Mouse (Mus musculus) heart, postnatal 0 days (tissue): ENCODE measurements at regions not wholly inside any gene's neighbourhood (a gene's known extent, or its start where the extent isn't known, plus 50 kb on each side); places are given as distances from the start of the nearest gene placed in this dataset.

Experiments used
- ATAC-seq: fragments of 200-750 bp; cut with Nextera tagmentation; 2 replicates; pipeline ENCODE4 v1.8.0; 2017; ENCODE audit warnings: low read depth, moderate number of reproducible peaks, moderate library complexity; ENCODE audit not compliant: insufficient read depth
- DNase-seq: peaks from one replicate; pipeline ENCODE4 v3.0.0-alpha.2; 2016; ENCODE audit warnings: low spot score
- H3K27ac ChIP-seq: fragments of 300-500 bp; sonication (generic); 2 replicates; pipeline ENCODE4 v1.5.1; 2014; ENCODE audit warnings: low read depth, mild to moderate bottlenecking
- H3K27me3 ChIP-seq: fragments of 300-500 bp; sonication (generic); 2 replicates; pipeline ENCODE4 v1.6.1; 2014; ENCODE audit warnings: low read length, mixed read lengths; ENCODE audit not compliant: control insufficient read depth, insufficient read depth
- H3K36me3 ChIP-seq: fragments of 300-500 bp; sonication (generic); replicated peaks from 2 replicates; pipeline ENCODE4 v1.6.1; 2014; ENCODE audit warnings: low read length, mixed read lengths; ENCODE audit not compliant: control insufficient read depth, insufficient read depth
- H3K4me1 ChIP-seq: fragments of 300-500 bp; sonication (generic); 2 replicates; pipeline ENCODE4 v1.6.1; 2014; ENCODE audit warnings: antibody characterized with exemption; ENCODE audit not compliant: control insufficient read depth, insufficient read depth
- H3K4me2 ChIP-seq: fragments of 300-500 bp; sonication (generic); 2 replicates; pipeline ENCODE4 v1.6.1; 2014; ENCODE audit warnings: low read depth, mild to moderate bottlenecking, low read length, moderate library complexity
- H3K4me3 ChIP-seq: fragments of 300-500 bp; sonication (generic); 2 replicates; pipeline ENCODE4 v1.5.1; 2014; ENCODE audit warnings: low read depth, low read length
- H3K9ac ChIP-seq: fragments of 300-500 bp; sonication (generic); replicated peaks from 2 replicates; pipeline ENCODE4 v1.6.1; 2014; ENCODE audit warnings: low read depth, low read length, mixed read lengths
- H3K9me3 ChIP-seq: fragments of 300-500 bp; sonication (generic); replicated peaks from 2 replicates; pipeline ENCODE4 v1.6.1; 2016; ENCODE audit warnings: low read length; ENCODE audit not compliant: control insufficient read depth
- CTCF ChIP-seq: IDR thresholded peaks from 2 replicates; pipeline ENCODE4 v1.5.1; 2016; ENCODE audit warnings: antibody characterized with exemption, control low read depth, low read depth
- EP300 ChIP-seq: IDR thresholded peaks from 2 replicates; pipeline ENCODE4 v1.6.1; 2016; ENCODE audit warnings: antibody characterized with exemption, low read depth
- WGBS: fragments of 180-500 bp; shearing (Covaris S2); extraction: QIAGEN DNeasy Blood & Tissue Kit; methylation state at CpG from one replicate; pipeline ENCODE4 v1.1.7; 2014; 5-methylcytosine and 5-hydroxymethylcytosine counted together

DNA sequence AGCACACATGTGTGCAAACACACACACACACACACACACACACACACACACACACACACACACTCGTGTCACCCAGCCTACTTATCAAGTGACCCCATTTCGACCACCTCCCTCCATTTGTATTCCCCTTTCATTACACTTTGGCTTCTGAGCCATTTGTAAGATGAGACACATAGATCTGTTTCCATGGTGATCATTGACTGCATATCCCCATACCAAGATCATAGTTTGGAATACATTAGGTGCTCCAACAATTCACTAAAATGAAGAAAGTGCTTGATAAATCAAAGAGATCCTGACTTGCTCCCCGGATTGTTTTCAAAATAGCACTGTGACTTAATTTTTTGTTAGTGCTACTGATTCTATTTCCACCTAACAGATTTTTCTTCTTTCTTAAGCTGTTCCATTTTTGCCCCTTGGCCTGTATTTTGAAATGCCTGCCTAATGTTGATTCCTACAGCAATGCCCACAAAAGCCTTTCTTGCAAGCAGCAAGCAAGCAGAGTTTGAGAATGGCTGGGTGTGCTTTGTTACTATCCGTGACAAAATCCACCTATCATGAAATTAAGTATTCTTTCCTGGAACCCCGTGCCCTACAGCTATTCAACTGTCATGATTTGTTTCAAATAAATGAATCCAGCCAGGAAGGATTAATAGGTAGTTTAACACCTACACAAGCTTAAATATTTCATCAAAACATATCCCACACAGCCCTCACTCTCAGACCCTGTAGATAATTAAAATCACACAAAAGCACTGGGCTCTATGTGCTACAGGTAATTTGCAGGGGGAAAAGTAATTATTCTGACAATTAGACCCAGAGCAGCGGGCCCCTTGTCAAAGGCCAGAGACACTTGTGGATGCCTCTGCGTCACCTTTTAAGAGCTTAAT lies 168.1 kb upstream of the Rgma start:
- no peaks in the 10 kb centered on the region for H3K4me1 ChIP-seq
- no peaks in the 10 kb centered on the region for H3K36me3 ChIP-seq
- TF ChIP-seq CTCF, result no peak
- TF ChIP-seq EP300, result no peak
- no peak overlapping the region for H3K4me3 ChIP-seq
- 74% methylated on average over 7 of the region's 7 CpGs for WGBS
- no peak overlapping the region for H3K27ac ChIP-seq
- no peak overlapping the region for H3K4me2 ChIP-seq
- H3K9ac ChIP-seq, result no peak overlapping the region
- no peaks in the 10 kb centered on the region for H3K27me3 ChIP-seq
- ATAC-seq (no peak), DNase-seq (no peak)
- no peaks in the 10 kb centered on the region; the same call in 1 of the 2 replicates for H3K9me3 ChIP-seq

DNA sequence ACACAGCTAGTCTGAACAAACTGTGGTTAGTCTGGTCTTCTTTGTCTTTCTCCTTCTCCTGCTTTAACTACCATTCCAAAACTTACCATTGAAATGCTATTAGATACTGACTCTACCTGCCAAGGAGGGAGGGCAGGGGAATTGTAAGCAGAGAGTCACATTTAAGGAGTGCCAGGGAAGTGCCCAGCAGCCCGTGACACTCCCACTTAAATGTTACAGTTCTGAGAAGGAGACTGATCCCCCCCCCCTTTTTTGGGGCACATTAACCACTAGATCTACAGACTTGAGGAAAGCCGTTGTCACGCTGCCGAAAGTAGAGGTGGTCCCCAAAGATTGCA lies 166.9 kb upstream of the Rgma start:
- no peak overlapping the region for H3K4me2 ChIP-seq
- no peak overlapping the region for H3K27ac ChIP-seq
- H3K4me1 ChIP-seq, result no peaks in the 10 kb centered on the region
- no peaks in the 10 kb centered on the region for H3K36me3 ChIP-seq
- H3K4me3 ChIP-seq, result no peak overlapping the region
- WGBS, result 63% methylated on average over 4 of the region's 4 CpGs
- TF ChIP-seq CTCF (no peak), EP300 (no peak)
- H3K27me3 ChIP-seq, result no peaks in the 10 kb centered on the region
- no peak for DNase-seq
- no peak for ATAC-seq
- no peaks in the 10 kb centered on the region; the same call in 1 of the 2 replicates for H3K9me3 ChIP-seq
- no peak overlapping the region for H3K9ac ChIP-seq

DNA sequence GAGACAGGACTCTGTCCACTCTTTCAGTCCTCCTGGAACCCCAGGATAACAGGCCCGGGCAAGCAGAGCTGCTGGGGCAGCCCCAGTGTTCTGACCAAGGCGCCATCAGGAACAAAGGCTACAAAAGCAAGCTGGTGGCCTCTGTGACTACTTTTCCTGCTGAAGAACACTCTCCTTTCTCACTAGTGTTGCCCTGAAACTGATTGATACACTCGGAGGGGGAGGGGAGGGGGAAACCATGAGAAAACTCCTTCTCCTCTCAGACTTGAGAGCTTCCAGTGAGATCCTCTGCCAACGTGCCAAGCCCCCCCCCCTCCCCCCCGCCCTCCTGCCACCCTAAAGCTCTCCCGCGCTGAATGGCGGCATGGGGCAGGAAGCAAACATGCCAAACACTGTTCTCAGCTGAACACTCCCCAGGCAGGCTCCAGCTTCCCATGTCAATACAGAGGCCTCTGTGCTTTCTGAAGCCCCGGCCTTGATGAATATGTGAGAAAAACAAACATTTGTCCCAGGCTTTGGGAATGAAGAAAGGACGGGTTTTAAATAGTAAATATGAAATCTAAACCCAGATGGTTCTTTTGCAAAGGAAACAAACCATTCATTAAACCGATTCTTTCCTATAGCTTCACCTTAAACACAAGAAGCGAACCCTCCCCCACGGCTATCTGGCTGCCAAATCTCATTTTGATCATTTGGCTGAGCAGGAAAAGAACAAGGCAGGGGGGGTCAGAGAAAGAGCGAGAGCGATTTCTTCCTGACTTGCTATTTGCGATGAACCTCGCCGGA lies 166.3 kb upstream of the Rgma start:
- ATAC-seq (no peak), DNase-seq (no peak)
- Histone ChIP-seq H3K27ac (no peak overlapping the region), H3K36me3 (no peaks in the 10 kb centered on the region), H3K9me3 (no peaks in the 10 kb centered on the region; the same call in 1 of the 2 replicates), H3K4me1 (no peaks in the 10 kb centered on the region), H3K9ac (no peak overlapping the region), H3K4me2 (no peak overlapping the region), H3K27me3 (no peaks in the 10 kb centered on the region), H3K4me3 (no peak overlapping the region)
- TF ChIP-seq EP300, result no peak
- TF ChIP-seq CTCF, result no peak
- 39% methylated on average over 18 of the region's 18 CpGs for WGBS

DNA sequence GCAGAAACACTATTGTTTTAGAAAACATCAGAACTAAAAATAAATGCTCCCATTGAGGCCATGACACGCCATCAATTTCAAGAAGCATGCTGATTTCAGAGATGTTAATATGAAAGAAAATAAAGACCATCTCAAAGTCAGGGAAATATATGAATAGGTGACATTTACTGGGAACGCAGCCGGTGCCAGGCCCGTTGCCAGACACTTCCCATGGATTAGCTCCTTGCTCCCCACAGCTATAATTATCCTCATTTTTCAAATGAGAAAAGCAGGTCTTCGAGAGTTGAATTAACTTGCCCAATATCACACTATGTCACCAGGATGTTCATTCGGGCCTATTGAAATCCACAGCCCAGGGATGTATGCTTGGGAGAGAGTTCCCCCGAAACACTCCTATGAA lies 165.2 kb upstream of the Rgma start:
- no peaks in the 10 kb centered on the region for H3K9me3 ChIP-seq
- TF ChIP-seq CTCF (no peak), EP300 (no peak)
- no peaks in the 10 kb centered on the region for H3K36me3 ChIP-seq
- H3K4me3 ChIP-seq, result no peak overlapping the region
- 81% methylated on average over 7 of the region's 7 CpGs for WGBS
- H3K27ac ChIP-seq, result no peak overlapping the region
- DNase-seq, result no peak
- no peaks in the 10 kb centered on the region for H3K27me3 ChIP-seq
- no peak overlapping the region for H3K9ac ChIP-seq
- no peak overlapping the region for H3K4me2 ChIP-seq
- H3K4me1 ChIP-seq, result no peaks in the 10 kb centered on the region
- ATAC-seq, result no peak

DNA sequence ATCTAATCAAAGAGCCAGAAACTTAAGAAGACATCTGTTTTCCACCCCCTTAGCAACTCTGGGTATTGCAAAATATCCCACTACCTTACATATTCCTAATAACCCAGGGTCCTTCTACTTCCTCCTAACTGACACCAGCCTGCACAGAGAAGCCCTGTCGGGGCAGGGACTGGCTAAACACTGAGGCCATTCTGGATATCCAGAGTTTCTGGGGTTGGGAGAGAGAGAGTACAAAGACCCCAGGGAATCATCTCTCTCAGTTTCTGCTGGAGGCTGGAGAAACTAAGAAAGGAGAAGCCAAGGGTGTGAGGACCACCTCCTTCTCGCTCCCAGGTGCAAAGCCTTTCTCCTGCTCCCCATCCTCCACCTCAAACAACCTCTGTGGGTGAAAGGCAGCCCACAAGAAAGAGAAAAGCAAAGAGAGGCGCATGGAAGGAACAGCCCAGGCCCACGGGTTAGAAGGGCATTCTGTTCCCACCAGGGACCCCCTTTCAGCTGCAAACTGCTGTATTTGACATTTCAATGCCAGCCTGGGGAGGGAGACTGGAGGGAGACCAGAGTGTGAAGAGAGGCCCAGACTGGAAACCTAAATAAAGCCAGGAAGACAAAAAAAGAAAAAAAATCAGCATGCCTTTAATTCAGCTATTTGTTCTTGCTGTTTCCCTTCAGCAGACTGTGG lies 152.9 kb upstream of the Rgma start:
- no peaks in the 10 kb centered on the region for H3K27me3 ChIP-seq
- H3K27ac ChIP-seq, result no peak overlapping the region
- no peak overlapping the region for H3K4me3 ChIP-seq
- H3K9me3 ChIP-seq, result no peaks in the 10 kb centered on the region
- TF ChIP-seq CTCF (no peak), EP300 (no peak)
- 32% methylated on average over 4 of the region's 4 CpGs for WGBS
- no peak overlapping the region for H3K4me2 ChIP-seq
- no peak overlapping the region for H3K9ac ChIP-seq
- H3K36me3 ChIP-seq, result no peaks in the 10 kb centered on the region
- no peaks in the 10 kb centered on the region for H3K4me1 ChIP-seq
- DNase-seq, result no peak
- no peak for ATAC-seq
